ENCODE assay signal across 8 mouse cellular contexts in genomic region chr2:25228995-25229530, GRCm38 (mm10). TPM values are rescaled to one million over a fixed set of nuclear protein-coding genes. Genes with fewer than 3 reads are reported as not detected.
DNase-seq lines count a peak whose midpoint lies in the region; ATAC-seq and TF ChIP-seq lines count a peak whose summit lies in the region.
"Had no signal": no experiment of that assay in that cellular context is flagged by ENCODE, and none has a peak within 500 bp of the region (broad histone marks: within the 10 kb centered on the region; RNA-seq: fewer than 3 reads in every experiment).

No protein-coding gene starts in this region.

- no peaks in the 10 kb centered on the region for H3K9me3 ChIP-seq in forebrain, embryonic 12.5 days
- no peaks in the 10 kb centered on the region for H3K9me3 ChIP-seq in intestine, embryonic 14.5 days (ENCODE audit: control insufficient read depth, low read length)
- no peaks in the 10 kb centered on the region for H3K9me3 ChIP-seq in midbrain, postnatal 0 days (ENCODE audit: low read length)

- no peak for DNase-seq in layer of hippocampus, adult 2 months (ENCODE audit: low spot score in 2 of 2)
- DNase-seq in layer of hippocampus, adult 9-10 months (ENCODE audit: low spot score): no peak
- DNase-seq in intestine, embryonic 14.5 days (ENCODE audit: low spot score): no peak
- no peak for DNase-seq in midbrain, postnatal 0 days (ENCODE audit: low spot score)
- no peak for DNase-seq in adrenal gland, postnatal 14 days
- no peak for DNase-seq in layer of hippocampus, postnatal 36 days

- H3K36me3 ChIP-seq in forebrain, embryonic 12.5 days (replicated peaks): no peaks in the 10 kb centered on the region
- no peaks in the 10 kb centered on the region for H3K36me3 ChIP-seq in intestine, embryonic 14.5 days (ENCODE audit: control insufficient read depth, insufficient read depth, low read length)
- H3K36me3 ChIP-seq in midbrain, postnatal 0 days (ENCODE audit: insufficient read depth, low read length): no peaks in the 10 kb centered on the region

- no peak for ATAC-seq in forebrain, embryonic 12.5 days (ENCODE audit: low FRiP score)
- no peak for ATAC-seq in intestine, embryonic 14.5 days (replicated peaks; ENCODE audit: low FRiP score, low TSS enrichment, low read depth)
- ATAC-seq in midbrain, postnatal 0 days (ENCODE audit: low FRiP score): no peak

- H3K4me2 ChIP-seq in forebrain, embryonic 12.5 days: peak overlapping the region; percentile 8; the same call in 1 of the 2 replicates
- H3K4me2 ChIP-seq in intestine, embryonic 14.5 days (ENCODE audit: low read length): peak overlapping the region; percentile 42; the same call in 1 of the 2 replicates
- H3K4me2 ChIP-seq in midbrain, postnatal 0 days (ENCODE audit: low read depth, low read length, poor library complexity, severe bottlenecking): peak overlapping the region; percentile 4

- H3K9ac ChIP-seq in forebrain, embryonic 12.5 days: peak overlapping the region; percentile 12; the same call in 1 of the 2 replicates
- no peak overlapping the region for H3K9ac ChIP-seq in intestine, embryonic 14.5 days (ENCODE audit: low read length)
- no peak overlapping the region for H3K9ac ChIP-seq in midbrain, postnatal 0 days (replicated peaks; ENCODE audit: low read length, poor library complexity, severe bottlenecking)

- H3K27ac ChIP-seq in layer of hippocampus, adult 2 months: peak overlapping the region; percentile 98
- peak overlapping the region; percentile 65; the same call in 1 of the 2 replicates for H3K27ac ChIP-seq in forebrain, embryonic 12.5 days
- H3K27ac ChIP-seq in intestine, embryonic 14.5 days (ENCODE audit: low read depth): no peak overlapping the region
- peak overlapping the region; percentile 8; the same call in 1 of the 2 replicates for H3K27ac ChIP-seq in midbrain, postnatal 0 days (ENCODE audit: low read depth, low read length)

- H3K4me3 ChIP-seq in layer of hippocampus, adult 2 months: peak overlapping the region; percentile 45; the same call in 1 of the 2 replicates
- H3K4me3 ChIP-seq in forebrain, embryonic 12.5 days (replicated peaks): no peak overlapping the region
- peak overlapping the region; percentile 11; the same call in 1 of the 2 replicates for H3K4me3 ChIP-seq in intestine, embryonic 14.5 days (ENCODE audit: low read depth, low read length)
- H3K4me3 ChIP-seq in midbrain, postnatal 0 days (ENCODE audit: low read depth, low read length): no peak overlapping the region

- H3K27me3 ChIP-seq in forebrain, embryonic 12.5 days: peaks cover 22% of the 10 kb centered on the region
- no peaks in the 10 kb centered on the region for H3K27me3 ChIP-seq in intestine, embryonic 14.5 days (replicated peaks; ENCODE audit: control insufficient read depth, insufficient read depth, low read length)
- H3K27me3 ChIP-seq in midbrain, postnatal 0 days (ENCODE audit: insufficient read depth, low read length): no peaks in the 10 kb centered on the region

- WGBS in forebrain, embryonic 12.5 days: 74% methylated on average over 6 of the region's 6 CpGs
- WGBS in intestine, embryonic 14.5 days: 69% methylated on average over 6 of the region's 6 CpGs
- WGBS in midbrain, postnatal 0 days: 69% methylated on average over 6 of the region's 6 CpGs

- H3K4me1 ChIP-seq in forebrain, embryonic 12.5 days: peaks cover 14% of the 10 kb centered on the region
- 0 out of 2 replicates have a peak, but pooled peaks cover 4% of the 10 kb centered on the region for H3K4me1 ChIP-seq in intestine, embryonic 14.5 days (replicated peaks; ENCODE audit: control insufficient read depth, insufficient read depth, low read length)
- no peaks in the 10 kb centered on the region; the same call in 1 of the 2 replicates for H3K4me1 ChIP-seq in midbrain, postnatal 0 days (ENCODE audit: insufficient read depth, low read length)

- no peak for TF ChIP-seq CTCF in layer of hippocampus, adult 2 months (conservative IDR thresholded peaks at IDR 0.05)
- TF ChIP-seq CTCF in midbrain, postnatal 0 days (IDR thresholded peaks at IDR 0.05): no peak

RNA-seq across cellular contexts. Expression of gene Tubb4b, which starts 4.6 kb away (rescaled TPM):
- 100 to 1,000 TPM; 305 to 309 TPM for total RNA-seq in layer of hippocampus, adult 2 months (2021)
- 496 and 501 TPM in 2 replicates for polyA plus RNA-seq in forebrain, embryonic 12.5 days (2016; fragmentation: Nextera tagmentation; extraction: Ambion mirVana)
- polyA plus RNA-seq in intestine, embryonic 14.5 days (2014; fragmentation: Nextera tagmentation; extraction: Ambion mirVana): 524 and 576 TPM in 2 replicates
- 547 and 625 TPM in 2 replicates for total RNA-seq in midbrain, postnatal 0 days (2014; rRNA removed)
- 461 and 501 TPM in 2 replicates for polyA plus RNA-seq in midbrain, postnatal 0 days (2015; fragmentation: Nextera tagmentation; extraction: Ambion mirVana)
- total RNA-seq in adrenal gland, postnatal 14 days (2021): 290 and 294 TPM in 2 replicates
- total RNA-seq in layer of hippocampus, postnatal 36 days (2021): 100 to 1,000 TPM; 309 to 323 TPM

RNA-seq across cellular contexts. Expression of gene Slc34a3, which starts 5.1 kb away (rescaled TPM):
- total RNA-seq in layer of hippocampus, adult 2 months (2021): not detected
- polyA plus RNA-seq in forebrain, embryonic 12.5 days (2016; fragmentation: Nextera tagmentation; extraction: Ambion mirVana): not detected in 2 replicates
- 0.26 and 0.38 TPM in 2 replicates for polyA plus RNA-seq in intestine, embryonic 14.5 days (2014; fragmentation: Nextera tagmentation; extraction: Ambion mirVana)
- not detected in 2 replicates for total RNA-seq in midbrain, postnatal 0 days (2014; rRNA removed)
- polyA plus RNA-seq in midbrain, postnatal 0 days (2015; fragmentation: Nextera tagmentation; extraction: Ambion mirVana): not detected in 2 replicates
- total RNA-seq in adrenal gland, postnatal 14 days (2021): not detected in 2 replicates
- total RNA-seq in layer of hippocampus, postnatal 36 days (2021): not detected
- total RNA-seq: common myeloid progenitor, adult 5-6 weeks had no signal

RNA-seq across cellular contexts. Expression of gene Rnf224, which starts 7.5 kb away (rescaled TPM):
- not detected for total RNA-seq in layer of hippocampus, adult 2 months (2021)
- polyA plus RNA-seq in forebrain, embryonic 12.5 days (2016; fragmentation: Nextera tagmentation; extraction: Ambion mirVana): not detected in 2 replicates
- not detected in 2 replicates for polyA plus RNA-seq in intestine, embryonic 14.5 days (2014; fragmentation: Nextera tagmentation; extraction: Ambion mirVana)
- total RNA-seq in midbrain, postnatal 0 days (2014; rRNA removed): 0.33 TPM in 1 of 2 replicates, not detected in the other
- not detected in 2 replicates for polyA plus RNA-seq in midbrain, postnatal 0 days (2015; fragmentation: Nextera tagmentation; extraction: Ambion mirVana)
- not detected in 2 replicates for total RNA-seq in adrenal gland, postnatal 14 days (2021)
- total RNA-seq in layer of hippocampus, postnatal 36 days (2021): not detected
- total RNA-seq: common myeloid progenitor, adult 5-6 weeks had no signal

RNA-seq across cellular contexts. Expression of gene Fam166a, which starts 10.5 kb away (rescaled TPM):
- total RNA-seq in layer of hippocampus, adult 2 months (2021): not detected
- 0.46 and 0.87 TPM in 2 replicates for polyA plus RNA-seq in forebrain, embryonic 12.5 days (2016; fragmentation: Nextera tagmentation; extraction: Ambion mirVana)
- 0.51 TPM in 1 of 2 replicates, not detected in the other for polyA plus RNA-seq in intestine, embryonic 14.5 days (2014; fragmentation: Nextera tagmentation; extraction: Ambion mirVana)
- not detected in 2 replicates for total RNA-seq in midbrain, postnatal 0 days (2014; rRNA removed)
- polyA plus RNA-seq in midbrain, postnatal 0 days (2015; fragmentation: Nextera tagmentation; extraction: Ambion mirVana): 1.5 TPM in 1 of 2 replicates, not detected in the other
- total RNA-seq in adrenal gland, postnatal 14 days (2021): not detected in 2 replicates
- not detected for total RNA-seq in layer of hippocampus, postnatal 36 days (2021)
- total RNA-seq: common myeloid progenitor, adult 5-6 weeks had no signal

RNA-seq across cellular contexts. Expression of gene Rnf208, which starts 13.0 kb away (rescaled TPM):
- total RNA-seq in layer of hippocampus, adult 2 months (2021): 100 to 1,000 TPM; 228 to 232 TPM
- 30.2 and 37.9 TPM in 2 replicates for polyA plus RNA-seq in forebrain, embryonic 12.5 days (2016; fragmentation: Nextera tagmentation; extraction: Ambion mirVana)
- 15.7 and 18.7 TPM in 2 replicates for polyA plus RNA-seq in intestine, embryonic 14.5 days (2014; fragmentation: Nextera tagmentation; extraction: Ambion mirVana)
- 130 and 157 TPM in 2 replicates for total RNA-seq in midbrain, postnatal 0 days (2014; rRNA removed)
- 240 and 253 TPM in 2 replicates for polyA plus RNA-seq in midbrain, postnatal 0 days (2015; fragmentation: Nextera tagmentation; extraction: Ambion mirVana)
- total RNA-seq in adrenal gland, postnatal 14 days (2021): 7.2 and 7.9 TPM in 2 replicates
- total RNA-seq in layer of hippocampus, postnatal 36 days (2021): 100 to 1,000 TPM; 223 to 232 TPM

Comparison
In these comparisons a context has a peak if more than half of its experiments do, and no peak if none do; other contexts are left out.
1. H3K4me3 ChIP-seq: peak in layer of hippocampus, adult 2 months (single experiment) and intestine, embryonic 14.5 days (single experiment); none in forebrain, embryonic 12.5 days (single experiment) and midbrain, postnatal 0 days (single experiment).
2. Peak in every context shown above with its lines, with median percentiles within 50 percentile points of each other: H3K4me2 ChIP-seq.